Mouse (Mus musculus): ENCODE measurements around the gene Gorab.

Gene Gorab

DNA sequence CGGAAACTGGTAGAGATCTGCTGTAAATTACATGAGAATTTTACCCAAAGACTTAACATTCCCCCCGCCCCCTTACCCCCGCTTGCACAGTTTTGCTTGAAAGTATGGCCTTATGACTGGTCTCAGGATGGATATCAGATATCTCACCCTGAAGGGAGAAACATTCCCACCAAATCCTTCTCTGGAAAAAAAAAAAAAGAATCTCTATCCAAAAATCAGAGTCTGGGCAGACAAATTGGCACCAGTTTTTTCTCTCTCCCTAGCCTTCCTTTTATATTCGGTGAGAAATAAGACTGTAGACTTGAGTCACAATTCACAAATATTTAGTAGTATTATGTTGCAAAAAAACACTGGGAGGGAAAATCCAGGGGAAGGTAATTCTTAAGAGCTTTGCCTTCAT is 47.3 kb downstream of the Gorab start:
- DNase-seq (ENCODE audit: low spot score): no peak

DNA sequence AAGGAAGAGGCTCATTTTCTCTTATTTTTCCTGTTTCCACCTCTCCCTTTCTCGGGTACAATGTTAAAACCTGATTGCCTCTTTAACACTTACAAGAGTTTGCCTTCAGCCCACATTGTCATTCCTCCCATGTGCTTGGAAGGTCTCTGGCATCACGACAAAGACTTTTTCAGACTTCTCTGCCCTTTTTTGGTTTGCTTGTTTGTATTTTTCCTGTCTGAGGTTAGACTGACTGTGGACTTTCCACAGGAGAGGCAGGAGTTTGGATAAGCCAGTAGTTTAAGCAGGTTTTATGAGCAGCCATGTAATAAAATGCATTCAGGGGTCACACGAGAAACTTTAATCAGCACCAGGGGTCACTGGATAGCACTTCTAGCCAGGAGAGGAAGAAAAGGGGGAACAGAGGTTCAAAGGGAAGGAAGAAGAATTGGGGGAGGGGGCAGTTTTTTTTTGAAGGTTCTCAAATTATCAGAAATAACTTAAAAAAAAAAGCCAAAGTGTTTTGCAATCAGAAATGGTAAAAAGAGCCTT is 47.8 kb downstream of the Gorab start:
- DNase-seq (ENCODE audit: low spot score): no peak

- DNase-seq (ENCODE audit: low spot score): no peak
Observed at GRCm38 (mm10) chr1:163350988-163351387, 52.5 kb downstream of the Gorab start.

GRCm38 (mm10) chr1:163345541-163345940 is 57.9 kb downstream of the Gorab start:
- DNase-seq (ENCODE audit: low spot score): no peak

DNA sequence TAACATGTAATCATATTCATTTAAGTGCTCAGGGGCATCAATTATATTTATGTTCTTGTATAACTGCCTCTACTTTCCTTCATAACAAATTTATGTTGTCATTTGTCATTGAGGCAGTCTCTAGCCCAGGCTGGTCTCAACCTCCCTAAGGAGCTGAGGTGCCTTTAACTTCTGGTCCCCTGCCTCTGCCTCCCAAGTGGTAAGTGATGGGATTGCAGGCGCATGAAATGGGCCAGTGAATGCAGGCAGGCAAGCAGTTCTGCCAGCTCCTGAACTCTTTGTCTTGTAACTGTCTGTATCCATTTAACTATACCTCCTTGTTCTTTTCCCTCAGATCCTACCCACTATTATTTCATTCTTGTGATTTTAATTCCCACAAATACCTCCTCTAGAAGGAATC is 58.5 kb downstream of the Gorab start:
- DNase-seq (ENCODE audit: low spot score): no peak

- DNase-seq (ENCODE audit: low spot score): no peak
Observed at GRCm38 (mm10) chr1:163339219-163339561, 64.3 kb downstream of the Gorab start.

DNA sequence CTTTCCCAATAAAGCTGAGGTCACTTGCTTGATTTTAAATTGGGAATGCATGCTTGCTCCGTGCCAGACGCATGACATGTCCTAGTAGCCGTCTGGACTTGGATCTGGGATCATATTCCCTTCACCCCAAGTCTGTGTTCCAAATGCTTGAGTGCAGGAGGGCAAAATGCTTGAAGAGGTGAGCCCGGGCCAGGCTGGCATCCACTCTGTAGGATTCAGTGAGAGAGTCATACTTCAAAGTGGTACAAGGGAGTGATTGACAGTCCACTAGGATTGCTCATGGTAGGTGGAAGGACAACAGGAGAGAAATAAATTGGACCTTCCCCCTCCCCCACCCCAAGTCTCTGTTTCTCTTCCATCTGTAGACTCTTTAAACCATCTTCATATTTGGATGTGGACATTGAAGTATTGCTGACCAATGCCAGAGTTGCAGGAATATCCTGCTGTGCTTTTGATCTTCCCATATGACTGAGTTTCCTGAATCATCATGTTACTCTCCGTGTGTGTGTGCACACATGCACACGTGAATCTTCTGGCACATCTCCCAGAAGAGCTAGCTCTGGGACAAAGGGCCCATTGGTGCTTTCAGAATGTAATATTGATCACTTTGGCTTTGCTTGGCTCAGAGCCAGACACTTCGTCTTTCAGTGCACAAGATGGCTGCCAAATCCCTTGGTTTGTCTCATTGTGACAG is 64.8 kb downstream of the Gorab start:
- DNase-seq (ENCODE audit: low spot score): no peak

DNA sequence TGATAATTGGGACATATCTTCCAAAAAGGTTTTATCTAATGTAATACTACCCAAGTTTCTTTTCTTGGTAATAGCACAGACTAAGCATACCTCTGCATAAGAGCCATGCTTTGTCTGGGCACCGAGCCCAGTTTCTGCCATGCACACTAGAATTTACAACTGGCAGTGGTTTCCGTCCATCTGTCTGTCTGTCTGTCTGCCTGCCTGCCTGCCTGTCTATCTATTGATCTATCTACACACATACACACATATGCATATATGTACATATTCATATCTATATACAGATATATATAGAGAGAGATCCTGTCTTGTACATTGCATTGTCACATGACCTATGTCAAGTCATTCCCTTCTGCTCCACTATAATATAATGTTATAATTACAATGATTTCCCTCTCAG is 65.6 kb downstream of the Gorab start:
- DNase-seq (ENCODE audit: low spot score): no peak

All from urinary bladder, postnatal 25 days (tissue).